Mouse (Mus musculus): ENCODE measurements around the gene Cfap43. TPM values are rescaled to one million over a fixed set of nuclear protein-coding genes. Genes with fewer than 3 reads are reported as not detected.

Cfap43 gene
- total RNA-seq, 1 experiment: 1.5 TPM

DNA sequence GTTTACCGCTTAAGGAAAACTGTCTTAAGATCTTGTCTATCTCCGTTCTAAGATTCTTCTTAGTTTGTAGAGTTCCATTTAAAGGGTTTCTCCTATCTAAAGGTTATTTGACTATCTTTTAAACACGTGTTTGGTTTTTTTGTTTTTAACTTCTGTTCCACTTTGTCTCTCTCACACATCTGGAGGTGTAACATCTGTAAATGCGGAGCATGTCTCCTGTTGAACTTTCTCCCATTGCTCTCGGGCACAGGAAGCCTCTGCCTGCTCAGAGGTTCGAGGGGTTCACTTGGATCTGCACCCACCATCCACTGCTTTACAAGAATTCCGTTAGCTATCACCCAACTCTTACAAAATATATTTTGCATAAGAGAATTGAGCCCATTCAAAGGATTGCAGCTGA is 37.5 kb downstream of the Cfap43 start:
- Histone ChIP-seq H3K27ac (ENCODE audit: insufficient read depth, low read depth, low read length, poor library complexity, severe bottlenecking) (no peak overlapping the region), H3K4me3 (ENCODE audit: insufficient read depth in 1 of 2, low read depth in 1 of 2, low read length in 2 of 2, poor library complexity in 1 of 2, severe bottlenecking in 1 of 2) (no peak overlapping the region), H3K4me1 (ENCODE audit: control insufficient read depth in 2 of 2, insufficient read depth in 2 of 2, low read length in 2 of 2, poor library complexity in 1 of 2) (no peaks in the 10 kb centered on the region), H3K9me3 (ENCODE audit: control insufficient read depth, insufficient read depth, low read depth, low read length) (no peaks in the 10 kb centered on the region), H3K36me3 (ENCODE audit: control insufficient read depth, insufficient read depth, low read length, poor library complexity, severe bottlenecking) (no peaks in the 10 kb centered on the region), H3K9ac (ENCODE audit: insufficient read depth, low read depth, low read length, poor library complexity, severe bottlenecking) (no peak overlapping the region)
- DNase-seq (ENCODE audit: low read depth, low spot score): no peak
- in situ Hi-C loops (cut with MboI; ENCODE audit: low sequenced_read_pairs in 2 of 2, unreplicated experiment in 2 of 2): loop anchor here in 1 of 2 experiments (5.0 kb wide), 1 partner anchor 46 kb away; no protein-coding TSS in a partner anchor
- TF ChIP-seq ZC3H11A (IDR thresholded peaks at IDR 0.05; ENCODE audit: borderline replicate concordance, low read depth, low read length) (no peak), CHD2 (IDR thresholded peaks at IDR 0.05; ENCODE audit: low read depth, low read length) (no peak), MAFK (IDR thresholded peaks at IDR 0.05; ENCODE audit: insufficient read depth, low read depth, low read length) (no peak), ZNF384 (IDR thresholded peaks at IDR 0.05; ENCODE audit: low read depth, low read length) (no peak), HCFC1 (IDR thresholded peaks at IDR 0.05; ENCODE audit: borderline replicate concordance, insufficient read depth, low read length) (no peak)

DNA sequence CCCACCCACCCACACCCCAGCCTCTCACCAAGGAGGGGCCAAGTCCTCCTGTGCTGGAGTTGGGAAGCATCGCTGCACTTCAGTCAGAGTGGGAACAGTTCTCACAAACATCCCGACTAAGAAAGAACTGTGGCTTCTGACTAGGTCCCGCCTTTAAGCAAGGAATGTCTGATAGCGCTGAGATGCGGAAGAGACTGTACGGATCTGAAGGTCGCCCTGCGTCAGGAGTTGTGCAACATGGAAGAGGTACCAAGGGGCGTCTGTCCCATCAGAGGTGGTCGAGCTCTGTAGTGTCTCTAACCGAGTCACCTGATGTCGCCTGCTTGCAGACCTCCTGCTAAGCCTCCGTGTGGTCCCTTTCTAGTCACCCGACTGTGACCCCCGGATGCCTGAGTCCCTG is 42.8 kb downstream of the Cfap43 start:
- no peak for TF ChIP-seq HCFC1 (IDR thresholded peaks at IDR 0.05; ENCODE audit: borderline replicate concordance, insufficient read depth, low read length)
- no peak for TF ChIP-seq MAFK (IDR thresholded peaks at IDR 0.05; ENCODE audit: insufficient read depth, low read depth, low read length)
- no peak for TF ChIP-seq ZNF384 (IDR thresholded peaks at IDR 0.05; ENCODE audit: low read depth, low read length)
- TF ChIP-seq CHD2 (IDR thresholded peaks at IDR 0.05; ENCODE audit: low read depth, low read length): no peak
- no peak for TF ChIP-seq ZC3H11A (IDR thresholded peaks at IDR 0.05; ENCODE audit: borderline replicate concordance, low read depth, low read length)
- no peak for DNase-seq (ENCODE audit: low read depth, low spot score)
- no peak overlapping the region for H3K27ac ChIP-seq (ENCODE audit: insufficient read depth, low read depth, low read length, poor library complexity, severe bottlenecking)
- H3K9me3 ChIP-seq (ENCODE audit: control insufficient read depth, insufficient read depth, low read depth, low read length): no peaks in the 10 kb centered on the region
- no peak overlapping the region for H3K9ac ChIP-seq (ENCODE audit: insufficient read depth, low read depth, low read length, poor library complexity, severe bottlenecking)
- in situ Hi-C loops (cut with MboI; ENCODE audit: low sequenced_read_pairs in 2 of 2, unreplicated experiment in 2 of 2): no loop called here
- H3K36me3 ChIP-seq (ENCODE audit: control insufficient read depth, insufficient read depth, low read length, poor library complexity, severe bottlenecking): no peaks in the 10 kb centered on the region
- no peak overlapping the region for H3K4me3 ChIP-seq (ENCODE audit: insufficient read depth in 1 of 2, low read depth in 1 of 2, low read length in 2 of 2, poor library complexity in 1 of 2, severe bottlenecking in 1 of 2)
- peaks cover 0 to 2% of the 10 kb centered on the region in 2 experiments; a peak in 1 of 4 replicates for H3K4me1 ChIP-seq (ENCODE audit: control insufficient read depth in 2 of 2, insufficient read depth in 2 of 2, low read length in 2 of 2, poor library complexity in 1 of 2)

DNA sequence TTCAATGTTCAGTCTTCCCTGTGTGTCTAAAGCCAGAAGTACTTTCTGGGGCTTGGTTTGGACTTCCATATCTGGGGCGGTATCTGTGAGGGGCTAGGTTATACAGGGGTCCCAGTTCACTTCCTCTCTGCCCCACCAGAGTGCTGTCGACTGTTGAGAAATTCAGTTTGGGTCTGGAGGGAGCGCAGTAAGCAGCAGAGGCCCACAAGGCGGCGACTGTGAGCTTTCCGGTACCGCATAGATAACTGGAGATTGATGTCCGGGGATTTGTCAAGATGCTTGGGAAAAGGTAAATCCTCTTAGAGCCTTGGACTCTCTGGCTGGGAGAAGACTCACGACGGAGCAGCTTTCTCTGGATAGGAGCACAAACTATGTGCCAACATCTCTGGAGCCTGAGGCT is 47.6 kb downstream of the Cfap43 start:
- no peak for TF ChIP-seq CHD2 (IDR thresholded peaks at IDR 0.05; ENCODE audit: low read depth, low read length)
- no peak for TF ChIP-seq HCFC1 (IDR thresholded peaks at IDR 0.05; ENCODE audit: borderline replicate concordance, insufficient read depth, low read length)
- TF ChIP-seq MAFK (IDR thresholded peaks at IDR 0.05; ENCODE audit: insufficient read depth, low read depth, low read length): no peak
- no peak for TF ChIP-seq ZNF384 (IDR thresholded peaks at IDR 0.05; ENCODE audit: low read depth, low read length)
- TF ChIP-seq ZC3H11A (IDR thresholded peaks at IDR 0.05; ENCODE audit: borderline replicate concordance, low read depth, low read length): no peak
- DNase-seq (ENCODE audit: low read depth, low spot score): no peak
- no peak overlapping the region for H3K9ac ChIP-seq (ENCODE audit: insufficient read depth, low read depth, low read length, poor library complexity, severe bottlenecking)
- H3K36me3 ChIP-seq (ENCODE audit: control insufficient read depth, insufficient read depth, low read length, poor library complexity, severe bottlenecking): no peaks in the 10 kb centered on the region
- no peaks in the 10 kb centered on the region for H3K9me3 ChIP-seq (ENCODE audit: control insufficient read depth, insufficient read depth, low read depth, low read length)
- in situ Hi-C loops (cut with MboI; ENCODE audit: low sequenced_read_pairs in 2 of 2, unreplicated experiment in 2 of 2): no loop called here
- H3K4me3 ChIP-seq (ENCODE audit: insufficient read depth in 1 of 2, low read depth in 1 of 2, low read length in 2 of 2, poor library complexity in 1 of 2, severe bottlenecking in 1 of 2): no peak overlapping the region
- no peak overlapping the region for H3K27ac ChIP-seq (ENCODE audit: insufficient read depth, low read depth, low read length, poor library complexity, severe bottlenecking)
- H3K4me1 ChIP-seq (ENCODE audit: control insufficient read depth in 2 of 2, insufficient read depth in 2 of 2, low read length in 2 of 2, poor library complexity in 1 of 2): peaks cover 0 to 2% of the 10 kb centered on the region in 2 experiments; a peak in 1 of 4 replicates

DNA sequence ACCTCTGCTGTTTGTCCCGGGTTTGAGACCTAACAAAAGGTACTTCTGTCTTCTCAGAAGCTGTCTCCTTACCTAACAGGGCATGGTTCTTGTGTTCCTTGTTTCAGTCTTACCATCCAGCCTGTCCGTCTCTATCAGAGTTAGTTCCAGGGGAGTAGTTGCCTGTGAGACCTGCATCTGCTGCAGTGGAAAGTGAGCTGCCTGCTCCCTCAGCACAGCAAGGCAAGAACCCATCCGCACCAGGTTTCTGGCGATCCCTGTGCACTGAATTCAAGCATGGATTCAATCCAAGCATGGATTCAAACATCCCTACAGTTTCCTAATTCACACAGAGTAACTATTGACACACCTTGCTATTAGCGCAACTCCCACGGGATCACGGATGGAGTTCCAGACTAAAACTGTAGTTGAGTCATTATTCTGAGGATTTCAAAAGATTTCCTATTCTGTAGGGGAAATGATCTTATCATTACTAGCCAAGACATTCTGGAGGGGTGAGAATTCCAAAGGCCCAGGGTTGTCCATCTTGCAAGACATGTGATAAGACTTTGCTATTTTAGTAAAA is 48.9 kb downstream of the Cfap43 start:
- Histone ChIP-seq H3K36me3 (ENCODE audit: control insufficient read depth, insufficient read depth, low read length, poor library complexity, severe bottlenecking) (no peaks in the 10 kb centered on the region), H3K27ac (ENCODE audit: insufficient read depth, low read depth, low read length, poor library complexity, severe bottlenecking) (no peak overlapping the region), H3K4me3 (ENCODE audit: insufficient read depth in 1 of 2, low read depth in 1 of 2, low read length in 2 of 2, poor library complexity in 1 of 2, severe bottlenecking in 1 of 2) (no peak overlapping the region), H3K4me1 (ENCODE audit: control insufficient read depth in 2 of 2, insufficient read depth in 2 of 2, low read length in 2 of 2, poor library complexity in 1 of 2) (peaks cover 0 to 2% of the 10 kb centered on the region in 2 experiments; a peak in 1 of 4 replicates), H3K9ac (ENCODE audit: insufficient read depth, low read depth, low read length, poor library complexity, severe bottlenecking) (no peak overlapping the region), H3K9me3 (ENCODE audit: control insufficient read depth, insufficient read depth, low read depth, low read length) (no peaks in the 10 kb centered on the region)
- TF ChIP-seq CHD2 (IDR thresholded peaks at IDR 0.05; ENCODE audit: low read depth, low read length): no peak
- TF ChIP-seq ZNF384 (IDR thresholded peaks at IDR 0.05; ENCODE audit: low read depth, low read length): no peak
- no peak for TF ChIP-seq MAFK (IDR thresholded peaks at IDR 0.05; ENCODE audit: insufficient read depth, low read depth, low read length)
- TF ChIP-seq ZC3H11A (IDR thresholded peaks at IDR 0.05; ENCODE audit: borderline replicate concordance, low read depth, low read length): no peak
- TF ChIP-seq HCFC1 (IDR thresholded peaks at IDR 0.05; ENCODE audit: borderline replicate concordance, insufficient read depth, low read length): no peak
- DNase-seq (ENCODE audit: low read depth, low spot score): no peak
- in situ Hi-C loops (cut with MboI; ENCODE audit: low sequenced_read_pairs in 2 of 2, unreplicated experiment in 2 of 2): no loop called here

Data from ES-E14 (cell line).